Comparison of ENCODE assay signal across 8 mouse cellular contexts in genomic region chr4:136159802-136160397, GRCm38 (mm10). TPM values are rescaled to one million over a fixed set of nuclear protein-coding genes. Genes with fewer than 3 reads are reported as not detected.
DNase-seq lines count a peak whose midpoint lies in the region; ATAC-seq and TF ChIP-seq lines count a peak whose summit lies in the region.

No protein-coding gene starts in this region.

- no peaks in the 10 kb centered on the region for H3K9me3 ChIP-seq in heart, embryonic 15.5 days (replicated peaks)
- H3K9me3 ChIP-seq in liver, embryonic 12.5 days (replicated peaks), result no peaks in the 10 kb centered on the region

- H3K4me3 ChIP-seq in bone marrow macrophage, adult 2 months (ENCODE audit: insufficient read depth, low read length), result no peak overlapping the region
- no peak overlapping the region for H3K4me3 ChIP-seq in embryonic fibroblast, embryonic 13.5 days (ENCODE audit: insufficient read depth, low read length)
- no peak overlapping the region for H3K4me3 ChIP-seq in heart, embryonic 15.5 days
- no peak overlapping the region for H3K4me3 ChIP-seq in liver, embryonic 12.5 days

- H3K4me1 ChIP-seq in bone marrow macrophage, adult 2 months (ENCODE audit: control insufficient read depth, insufficient read depth, low read length), result no peaks in the 10 kb centered on the region
- no peaks in the 10 kb centered on the region for H3K4me1 ChIP-seq in embryonic fibroblast, embryonic 13.5 days (ENCODE audit: control insufficient read depth, insufficient read depth, low read length)
- peaks cover 11% of the 10 kb centered on the region for H3K4me1 ChIP-seq in heart, embryonic 15.5 days (replicated peaks)
- peaks cover 13% of the 10 kb centered on the region for H3K4me1 ChIP-seq in liver, embryonic 12.5 days

- no peak overlapping the region for H3K4me2 ChIP-seq in heart, embryonic 15.5 days
- peak overlapping the region; percentile 20 for H3K4me2 ChIP-seq in liver, embryonic 12.5 days

- H3K27me3 ChIP-seq in heart, embryonic 15.5 days, result no peaks in the 10 kb centered on the region
- H3K27me3 ChIP-seq in liver, embryonic 12.5 days (replicated peaks), result peaks cover 28% of the 10 kb centered on the region

- no peak overlapping the region for H3K9ac ChIP-seq in heart, embryonic 15.5 days
- H3K9ac ChIP-seq in liver, embryonic 12.5 days, result no peak overlapping the region

- peak; percentile 85 for DNase-seq in kidney, postnatal 10 days
- DNase-seq in naive thymus-derived CD4-positive, alpha-beta T cell, adult 2 months (ENCODE audit: low read depth), result peak; percentile 93
- DNase-seq in telencephalon, adult 2 months (ENCODE audit: low read depth, low spot score), result peak; percentile 65

- TF ChIP-seq CTCF in bone marrow macrophage, adult 2 months (IDR thresholded peaks at IDR 0.05; ENCODE audit: low read depth, low read length), result peak; percentile 83
- peak; percentile 91; the same call in 1 of the 2 replicates for TF ChIP-seq CTCF in embryonic fibroblast, embryonic 13.5 days (IDR thresholded peaks at IDR 0.05; ENCODE audit: borderline replicate concordance, insufficient read depth, low read length)

- no peaks in the 10 kb centered on the region for H3K36me3 ChIP-seq in heart, embryonic 15.5 days
- H3K36me3 ChIP-seq in liver, embryonic 12.5 days, result no peaks in the 10 kb centered on the region

- WGBS in heart, embryonic 15.5 days, result 15% methylated on average over 5 of the region's 5 CpGs
- WGBS in liver, embryonic 12.5 days (ENCODE audit: insufficient replicate concordance), result 21% methylated on average over 5 of the region's 5 CpGs

- no peak overlapping the region for H3K27ac ChIP-seq in bone marrow macrophage, adult 2 months (ENCODE audit: insufficient read depth, low read depth, low read length)
- no peak overlapping the region for H3K27ac ChIP-seq in embryonic fibroblast, embryonic 13.5 days (ENCODE audit: insufficient read depth, low read length)
- no peak overlapping the region for H3K27ac ChIP-seq in heart, embryonic 15.5 days
- no peak overlapping the region for H3K27ac ChIP-seq in liver, embryonic 12.5 days

- ATAC-seq in CD4-positive, CD25-positive, alpha-beta regulatory T cell, adult 4 months, result peak; percentile 87
- peak; percentile 34; the same call in 1 of the 2 replicates for ATAC-seq in heart, embryonic 15.5 days (replicated peaks; ENCODE audit: insufficient number of reproducible peaks, insufficient read depth, low FRiP score, low read depth)
- ATAC-seq in liver, embryonic 12.5 days, result no peak

- TF ChIP-seq POLR2A in bone marrow macrophage, adult 2 months (IDR thresholded peaks at IDR 0.05; ENCODE audit: borderline replicate concordance, low read depth, low read length), result no peak
- TF ChIP-seq POLR2A in embryonic fibroblast, embryonic 13.5 days (IDR thresholded peaks at IDR 0.05; ENCODE audit: low read depth, low read length), result no peak

RNA-seq across cellular contexts. Expression of gene E2f2, which starts 12.3 kb away (rescaled TPM):
- 10 to 100 TPM; 14.5 to 29.6 TPM for polyA plus RNA-seq in CD4-positive, CD25-positive, alpha-beta regulatory T cell, adult 4 months (2017; shearing (Covaris generic))
- polyA plus RNA-seq in bone marrow macrophage, adult 2 months (2012; ENCODE audit: insufficient read depth, insufficient read length, missing spikeins), result 20.0 and 20.8 TPM in 2 replicates
- polyA plus RNA-seq in embryonic fibroblast, embryonic 13.5 days (2011; ENCODE audit: insufficient read length, low read depth, missing spikeins), result 0.78 and 1.1 TPM in 2 replicates
- polyA plus RNA-seq in heart, embryonic 15.5 days (2015; fragmentation: Nextera tagmentation; extraction: Ambion mirVana), result 7.8 and 9.6 TPM in 2 replicates
- polyA plus RNA-seq in liver, embryonic 12.5 days (2016; fragmentation: Nextera tagmentation; extraction: Ambion mirVana), result 63.4 and 69.1 TPM in 2 replicates

RNA-seq across cellular contexts. Expression of gene Id3, which starts 16.6 kb away (rescaled TPM):
- 100 to 1,000 TPM; 388 to 433 TPM for polyA plus RNA-seq in CD4-positive, CD25-positive, alpha-beta regulatory T cell, adult 4 months (2017; shearing (Covaris generic))
- 7.7 and 8.4 TPM in 2 replicates for polyA plus RNA-seq in bone marrow macrophage, adult 2 months (2012; ENCODE audit: insufficient read depth, insufficient read length, missing spikeins)
- 201 and 239 TPM in 2 replicates for polyA plus RNA-seq in embryonic fibroblast, embryonic 13.5 days (2011; ENCODE audit: insufficient read length, low read depth, missing spikeins)
- 261 and 294 TPM in 2 replicates for polyA plus RNA-seq in heart, embryonic 15.5 days (2015; fragmentation: Nextera tagmentation; extraction: Ambion mirVana)
- polyA plus RNA-seq in liver, embryonic 12.5 days (2016; fragmentation: Nextera tagmentation; extraction: Ambion mirVana), result 80.9 and 88.1 TPM in 2 replicates

RNA-seq across cellular contexts. Expression of gene Asap3, which starts 46.3 kb away (rescaled TPM):
- polyA plus RNA-seq in CD4-positive, CD25-positive, alpha-beta regulatory T cell, adult 4 months (2017; shearing (Covaris generic)), result not detected
- polyA plus RNA-seq in bone marrow macrophage, adult 2 months (2012; ENCODE audit: insufficient read depth, insufficient read length, missing spikeins), result 0.37 and 0.78 TPM in 2 replicates
- polyA plus RNA-seq in embryonic fibroblast, embryonic 13.5 days (2011; ENCODE audit: insufficient read length, low read depth, missing spikeins), result 7.0 and 8.5 TPM in 2 replicates
- polyA plus RNA-seq in heart, embryonic 15.5 days (2015; fragmentation: Nextera tagmentation; extraction: Ambion mirVana), result 2.6 and 4.8 TPM in 2 replicates
- polyA plus RNA-seq in liver, embryonic 12.5 days (2016; fragmentation: Nextera tagmentation; extraction: Ambion mirVana), result 1.5 and 1.9 TPM in 2 replicates
